8 mouse cellular contexts compared by ENCODE assay signal in the genomic region with DNA sequence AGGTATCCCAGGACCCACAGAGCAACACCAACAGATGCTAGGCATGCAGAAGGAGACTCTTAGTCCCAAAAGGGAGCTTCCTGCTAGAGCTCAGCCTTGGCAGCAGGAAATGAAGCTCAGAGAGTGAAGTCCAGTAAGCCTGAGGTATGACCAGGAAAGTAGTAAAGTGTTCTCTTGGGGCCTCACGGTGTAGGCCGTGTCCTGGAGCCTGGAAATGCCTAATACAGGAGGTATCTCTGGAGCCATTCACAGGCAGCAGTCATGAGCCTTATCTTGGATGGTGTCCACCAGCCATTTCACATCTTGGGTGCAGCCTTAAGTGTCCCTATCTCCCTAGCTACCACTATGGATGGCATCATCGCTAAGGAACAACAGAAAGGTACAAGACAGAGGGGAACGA. TPM values are rescaled to one million over a fixed set of nuclear protein-coding genes. Genes with fewer than 3 reads are reported as not detected.
A peak's percentile ranks its signal among the peaks of the same experiment; 100 is the strongest.
DNase-seq lines count a peak whose midpoint lies in the region; ATAC-seq lines count a peak whose summit lies in the region.
"Not testable (repeated sequence)": the region's sequence is repeated elsewhere in the genome, so short reads cannot be mapped to it uniquely, and the experiment has no call there.

No protein-coding gene starts in this region.

- H3K9me3 ChIP-seq in embryonic facial prominence, embryonic 15.5 days (replicated peaks) = peaks cover 12% of the 10 kb centered on the region
- not testable (repeated sequence) for H3K9me3 ChIP-seq in heart, embryonic 11.5 days (replicated peaks; ENCODE audit: control insufficient read depth, low read length); intestine, embryonic 15.5 days
- H3K9me3 ChIP-seq in limb, embryonic 11.5 days (ENCODE audit: control insufficient read depth, low read length) = peaks cover 10% of the 10 kb centered on the region

- DNase-seq in limb, embryonic 11.5 days (ENCODE audit: low spot score) = peak; percentile 46
- peak; percentile 51 for DNase-seq in right cerebral cortex, postnatal 25 days
- peak; percentile 78 for DNase-seq in urinary bladder, postnatal 10 days (ENCODE audit: low spot score)

- H3K4me2 ChIP-seq in embryonic facial prominence, embryonic 15.5 days (replicated peaks); heart, embryonic 11.5 days; intestine, embryonic 15.5 days (replicated peaks); limb, embryonic 11.5 days (ENCODE audit: low read depth, severe bottlenecking): not testable (repeated sequence)

- H3K27ac ChIP-seq in embryonic facial prominence, embryonic 15.5 days (replicated peaks); heart, embryonic 11.5 days (ENCODE audit: low read depth, low read length); intestine, embryonic 15.5 days; limb, embryonic 11.5 days (replicated peaks; ENCODE audit: low read depth, low read length): not testable (repeated sequence)

- not testable (repeated sequence) for H3K4me3 ChIP-seq in embryonic facial prominence, embryonic 15.5 days (replicated peaks); heart, embryonic 11.5 days (ENCODE audit: low read depth, low read length); intestine, embryonic 15.5 days (replicated peaks); limb, embryonic 11.5 days (ENCODE audit: low read depth, low read length)

- 88% methylated on average over 4 of the region's 4 CpGs for WGBS in embryonic facial prominence, embryonic 15.5 days
- 86% methylated on average over 4 of the region's 4 CpGs for WGBS in heart, embryonic 11.5 days (ENCODE audit: insufficient replicate concordance)
- WGBS in intestine, embryonic 15.5 days = 87% methylated on average over 4 of the region's 4 CpGs
- WGBS in limb, embryonic 11.5 days = 91% methylated on average over 4 of the region's 4 CpGs

- H3K27me3 ChIP-seq in embryonic facial prominence, embryonic 15.5 days; heart, embryonic 11.5 days (ENCODE audit: control insufficient read depth, insufficient read depth, low read length); intestine, embryonic 15.5 days (replicated peaks); limb, embryonic 11.5 days (ENCODE audit: control insufficient read depth, insufficient read depth, low read length): not testable (repeated sequence)

- peak; percentile 3 for ATAC-seq in activated CD4-positive, CD25-positive, alpha-beta regulatory T cell, adult 4 months
- ATAC-seq in embryonic facial prominence, embryonic 15.5 days (ENCODE audit: insufficient number of reproducible peaks, low FRiP score, low TSS enrichment, low read depth) = peak; percentile 12; the same call in 1 of the 2 replicates
- ATAC-seq in heart, embryonic 11.5 days (replicated peaks; ENCODE audit: insufficient number of reproducible peaks, low FRiP score, low TSS enrichment) = peak; percentile 12
- ATAC-seq in intestine, embryonic 15.5 days = peak; percentile 21
- 0 out of 2 replicates have a peak, but pooled peaks have one; percentile 5 for ATAC-seq in limb, embryonic 11.5 days (ENCODE audit: insufficient number of reproducible peaks, low FRiP score, low TSS enrichment, low read depth)
- ATAC-seq in megakaryocyte, adult 5-6 weeks (ENCODE audit: poor library complexity, severe bottlenecking) = peak; percentile 2

- not testable (repeated sequence) for H3K9ac ChIP-seq in embryonic facial prominence, embryonic 15.5 days; heart, embryonic 11.5 days (ENCODE audit: low read depth, low read length); intestine, embryonic 15.5 days; limb, embryonic 11.5 days (ENCODE audit: low read length)

- not testable (repeated sequence) for H3K36me3 ChIP-seq in embryonic facial prominence, embryonic 15.5 days; heart, embryonic 11.5 days (ENCODE audit: control insufficient read depth, insufficient read depth, low read length); intestine, embryonic 15.5 days; limb, embryonic 11.5 days (ENCODE audit: control insufficient read depth, insufficient read depth, low read length)

- not testable (repeated sequence) for H3K4me1 ChIP-seq in embryonic facial prominence, embryonic 15.5 days; heart, embryonic 11.5 days (ENCODE audit: control insufficient read depth, insufficient read depth, low read length); intestine, embryonic 15.5 days (replicated peaks); limb, embryonic 11.5 days (ENCODE audit: control insufficient read depth, insufficient read depth, low read length)

RNA-seq across cellular contexts. Expression of a gene that starts 56.0 kb away (rescaled TPM):
- polyA plus RNA-seq in activated CD4-positive, CD25-positive, alpha-beta regulatory T cell, adult 4 months (2017; shearing (Covaris generic)) = 10 to 100 TPM; 33.1 to 45.9 TPM
- polyA plus RNA-seq in embryonic facial prominence, embryonic 15.5 days (2015; fragmentation: Nextera tagmentation; extraction: Ambion mirVana) = 18.1 and 18.6 TPM in 2 replicates
- 7.6 and 8.6 TPM in 2 replicates for polyA plus RNA-seq in heart, embryonic 11.5 days (2014; fragmentation: Nextera tagmentation; extraction: Ambion mirVana)
- 12.3 and 13.0 TPM in 2 replicates for polyA plus RNA-seq in intestine, embryonic 15.5 days (2015; fragmentation: Nextera tagmentation; extraction: Ambion mirVana)
- 9.3 and 9.9 TPM in 2 replicates for polyA plus RNA-seq in limb, embryonic 11.5 days (2014; fragmentation: Nextera tagmentation; extraction: Ambion mirVana)
- 6.0 and 12.5 TPM in 2 replicates for total RNA-seq in megakaryocyte, adult 5-6 weeks (2015)
- total RNA-seq in megakaryocyte, adult 5-6 weeks (2017) = 7.5 and 9.6 TPM in 2 replicates
